Mouse (Mus musculus) neural tube, embryonic 14.5 days (tissue): ENCODE measurements around the gene Kri1. TPM values are rescaled to one million over a fixed set of nuclear protein-coding genes. Genes with fewer than 3 reads are reported as not detected.

Source experiments
- ATAC-seq: fragments of 200-750 bp; cut with Nextera tagmentation; 2 replicates; pipeline ENCODE4 v1.8.0; 2017; ENCODE audit warnings: low read depth, mild to moderate bottlenecking, moderate TSS enrichment, moderate library complexity
- H3K27ac ChIP-seq: fragments of 300-500 bp; sonication (generic); 2 replicates; pipeline ENCODE4 v1.5.1; 2014; ENCODE audit warnings: low read depth, mild to moderate bottlenecking, control low read depth, low read length, moderate library complexity, mixed read lengths
- H3K27me3 ChIP-seq: fragments of 300-500 bp; sonication (generic); 2 replicates; pipeline ENCODE4 v1.6.1; 2014; ENCODE audit warnings: low read length; ENCODE audit not compliant: control insufficient read depth, insufficient read depth
- H3K36me3 ChIP-seq: fragments of 300-500 bp; sonication (generic); 2 replicates; pipeline ENCODE4 v1.6.1; 2014; ENCODE audit warnings: low read length, mixed read lengths; ENCODE audit not compliant: control insufficient read depth, insufficient read depth
- H3K4me1 ChIP-seq: fragments of 300-500 bp; sonication (generic); 2 replicates; pipeline ENCODE4 v1.6.1; 2014; ENCODE audit warnings: low read length; ENCODE audit not compliant: control insufficient read depth, insufficient read depth
- H3K4me2 ChIP-seq: fragments of 300-500 bp; sonication (generic); 2 replicates; pipeline ENCODE4 v1.6.1; 2014; ENCODE audit warnings: mild to moderate bottlenecking, low read depth, low read length, control low read depth
- H3K4me3 ChIP-seq: fragments of 300-500 bp; sonication (generic); 2 replicates; pipeline ENCODE4 v1.5.1; 2014; ENCODE audit warnings: low read depth, low read length, control low read depth, mixed read lengths
- H3K9ac ChIP-seq: fragments of 300-500 bp; sonication (generic); replicated peaks from 2 replicates; pipeline ENCODE4 v1.6.1; 2014; ENCODE audit warnings: low read depth, mild to moderate bottlenecking, control low read depth, low read length, mixed read lengths
- H3K9me3 ChIP-seq: fragments of 300-500 bp; sonication (generic); 2 replicates; pipeline ENCODE4 v1.6.1; 2016; ENCODE audit warnings: low read length; ENCODE audit not compliant: control insufficient read depth
- WGBS: fragments of 180-500 bp; shearing (Covaris S2); extraction: QIAGEN DNeasy Blood & Tissue Kit; methylation state at CpG from one replicate; pipeline ENCODE4 v1.1.7; 2014; 5-methylcytosine and 5-hydroxymethylcytosine counted together
- polyA plus RNA-seq: library from polyadenylated mRNA; unstranded; fragments of >200 nt; fragmentation: Nextera tagmentation; extraction: Ambion mirVana; gene quantifications from 2 replicates; pipeline ENCODE4 v1.2.1, GENCODE M21; 2014

Kri1 gene
- polyA plus RNA-seq, 1 experiment from 2014 or later = 14.2 TPM

DNA sequence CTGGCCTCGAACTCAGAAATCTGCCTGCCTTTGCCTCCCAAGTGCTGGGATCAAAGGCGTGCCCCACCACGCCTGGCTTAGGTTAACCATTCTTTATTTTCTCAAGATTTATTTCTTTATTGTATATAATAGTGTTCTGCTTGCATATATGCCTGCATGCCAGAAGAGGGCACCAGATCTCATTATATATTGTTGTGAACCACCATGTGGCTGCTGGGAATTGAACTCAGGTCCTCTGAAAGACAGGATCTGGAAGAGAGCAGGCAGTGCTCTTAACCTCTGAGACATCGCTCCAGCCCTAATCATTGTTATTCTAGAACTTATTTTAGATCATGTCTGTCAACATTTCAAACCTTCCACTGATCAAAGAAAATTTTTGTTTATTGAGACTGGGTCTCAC is 31.7 kb upstream of the Kri1 start:
- H3K9me3 ChIP-seq = no peaks in the 10 kb centered on the region
- H3K27me3 ChIP-seq = no peaks in the 10 kb centered on the region
- H3K4me1 ChIP-seq = peaks cover 10% of the 10 kb centered on the region
- over 99% methylated on average over 4 of the region's 4 CpGs for WGBS
- no peak overlapping the region for H3K9ac ChIP-seq
- no peak overlapping the region for H3K4me3 ChIP-seq
- H3K36me3 ChIP-seq = no peaks in the 10 kb centered on the region
- no peak overlapping the region for H3K4me2 ChIP-seq
- no peak overlapping the region for H3K27ac ChIP-seq
- no peak for ATAC-seq

DNA sequence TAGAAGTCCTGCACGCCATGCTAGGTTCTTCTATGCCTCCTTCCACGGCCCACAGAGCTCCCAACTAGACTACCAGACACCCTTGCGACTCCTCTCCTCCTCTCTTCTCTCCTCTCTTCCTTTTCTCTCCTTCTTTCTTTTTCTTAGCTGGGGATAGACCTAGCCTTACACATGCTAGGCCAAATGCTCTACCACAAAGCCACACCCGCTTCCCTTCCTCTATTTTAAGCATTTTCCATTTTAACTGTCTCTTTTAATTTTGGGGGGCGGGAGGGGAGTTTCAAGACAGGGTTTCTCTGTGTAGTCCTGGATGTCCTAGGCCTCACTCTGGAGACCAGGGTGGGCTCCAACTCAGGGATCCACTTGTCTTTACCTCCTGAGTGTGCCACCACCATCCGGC is 31.0 kb upstream of the Kri1 start:
- H3K27ac ChIP-seq = no peak overlapping the region
- 96% methylated on average over 6 of the region's 6 CpGs for WGBS
- no peak overlapping the region for H3K4me2 ChIP-seq
- peaks cover 10% of the 10 kb centered on the region for H3K4me1 ChIP-seq
- H3K27me3 ChIP-seq = no peaks in the 10 kb centered on the region
- H3K4me3 ChIP-seq = no peak overlapping the region
- no peaks in the 10 kb centered on the region for H3K36me3 ChIP-seq
- H3K9ac ChIP-seq = no peak overlapping the region
- no peaks in the 10 kb centered on the region for H3K9me3 ChIP-seq
- no peak for ATAC-seq

DNA sequence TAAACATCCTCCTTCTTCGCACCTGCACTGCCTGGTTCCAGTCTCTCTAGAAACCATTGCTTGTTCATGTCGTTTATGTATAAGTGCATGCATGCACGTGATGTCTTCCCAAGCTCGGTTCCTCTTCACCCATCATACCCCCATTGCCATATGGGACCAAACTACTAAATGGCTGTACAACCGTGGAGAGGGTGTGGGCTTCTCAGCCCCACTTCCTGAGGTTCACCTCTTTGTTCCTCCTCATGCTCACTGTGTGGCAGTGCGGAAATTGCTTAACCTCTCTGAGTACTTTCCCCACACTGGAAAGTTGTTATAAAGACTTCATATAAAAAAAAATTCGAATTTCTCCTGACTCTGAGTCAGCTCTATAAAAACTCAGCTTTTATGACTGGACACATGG is 28.9 kb upstream of the Kri1 start:
- Histone ChIP-seq H3K27me3 (peaks cover 6% of the 10 kb centered on the region; the same call in 1 of the 2 replicates), H3K4me2 (no peak overlapping the region), H3K9ac (no peak overlapping the region), H3K36me3 (no peaks in the 10 kb centered on the region), H3K9me3 (no peaks in the 10 kb centered on the region), H3K4me3 (no peak overlapping the region), H3K27ac (no peak overlapping the region), H3K4me1 (peaks cover 4% of the 10 kb centered on the region)
- ATAC-seq = no peak
- 78% methylated on average over 7 of the region's 7 CpGs for WGBS

DNA sequence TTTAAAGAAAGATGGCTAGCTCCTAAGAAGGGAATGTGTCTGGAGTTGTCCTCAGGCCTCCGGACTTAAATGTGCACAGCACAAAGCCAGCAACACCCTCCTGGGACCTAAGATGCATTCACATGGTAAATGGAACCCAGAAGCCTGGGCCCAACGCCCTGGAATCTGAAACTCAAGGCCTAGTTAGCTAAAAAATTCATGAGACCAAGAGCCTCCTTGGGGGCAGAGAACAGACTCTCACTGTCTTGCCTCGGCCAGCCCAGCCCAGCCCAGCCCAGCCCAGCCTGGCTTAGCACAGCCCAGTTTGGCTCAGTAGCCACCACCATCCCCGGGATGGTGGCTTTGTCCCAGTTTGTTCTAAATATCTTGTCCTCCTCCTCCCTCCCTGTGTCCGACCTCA is 27.7 kb upstream of the Kri1 start:
- Histone ChIP-seq H3K36me3 (no peaks in the 10 kb centered on the region), H3K27me3 (peaks cover 6% of the 10 kb centered on the region; the same call in 1 of the 2 replicates), H3K9me3 (no peaks in the 10 kb centered on the region), H3K4me1 (no peaks in the 10 kb centered on the region), H3K4me3 (no peak overlapping the region), H3K27ac (no peak overlapping the region), H3K9ac (no peak overlapping the region), H3K4me2 (no peak overlapping the region)
- ATAC-seq = no peak
- 53% methylated on average over 5 of the region's 5 CpGs for WGBS

GRCm38 (mm10) chr9:21314367-21315140 is 26.8 kb upstream of the Kri1 start:
- no peak overlapping the region for H3K9ac ChIP-seq
- H3K4me3 ChIP-seq = no peak overlapping the region
- no peaks in the 10 kb centered on the region for H3K36me3 ChIP-seq
- no peak for ATAC-seq
- no peaks in the 10 kb centered on the region for H3K4me1 ChIP-seq
- H3K27me3 ChIP-seq = peaks cover 6% of the 10 kb centered on the region; the same call in 1 of the 2 replicates
- no peak overlapping the region for H3K4me2 ChIP-seq
- H3K9me3 ChIP-seq = no peaks in the 10 kb centered on the region
- H3K27ac ChIP-seq = no peak overlapping the region
- WGBS = 93% methylated on average over 9 of the region's 9 CpGs

DNA sequence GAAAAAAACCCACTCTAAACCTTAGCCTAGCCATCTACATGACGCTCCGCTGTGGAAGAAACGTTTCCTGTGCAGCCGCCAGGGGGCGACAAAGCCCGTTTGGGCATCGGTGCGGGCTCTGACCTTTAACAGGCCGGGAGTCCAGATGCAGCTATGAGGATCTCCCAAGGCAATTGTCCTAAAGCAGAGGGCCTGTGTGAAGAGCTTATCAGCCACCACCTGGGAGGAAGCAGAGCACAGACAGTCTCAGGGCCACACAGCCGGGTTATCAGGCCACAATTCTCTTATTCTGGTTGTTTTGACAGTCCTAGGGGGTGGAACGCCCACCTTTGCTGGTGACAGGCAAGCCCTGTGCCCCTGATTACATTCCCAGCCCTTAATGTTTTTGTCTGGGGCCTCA is 25.6 kb upstream of the Kri1 start:
- Histone ChIP-seq H3K36me3 (no peaks in the 10 kb centered on the region), H3K27me3 (peaks cover 6% of the 10 kb centered on the region; the same call in 1 of the 2 replicates), H3K4me2 (no peak overlapping the region), H3K27ac (no peak overlapping the region), H3K4me3 (no peak overlapping the region), H3K4me1 (no peaks in the 10 kb centered on the region), H3K9ac (no peak overlapping the region), H3K9me3 (no peaks in the 10 kb centered on the region)
- WGBS = 11% methylated on average over 11 of the region's 11 CpGs
- ATAC-seq = peak; percentile 52; the same call in 1 of the 2 replicates

DNA sequence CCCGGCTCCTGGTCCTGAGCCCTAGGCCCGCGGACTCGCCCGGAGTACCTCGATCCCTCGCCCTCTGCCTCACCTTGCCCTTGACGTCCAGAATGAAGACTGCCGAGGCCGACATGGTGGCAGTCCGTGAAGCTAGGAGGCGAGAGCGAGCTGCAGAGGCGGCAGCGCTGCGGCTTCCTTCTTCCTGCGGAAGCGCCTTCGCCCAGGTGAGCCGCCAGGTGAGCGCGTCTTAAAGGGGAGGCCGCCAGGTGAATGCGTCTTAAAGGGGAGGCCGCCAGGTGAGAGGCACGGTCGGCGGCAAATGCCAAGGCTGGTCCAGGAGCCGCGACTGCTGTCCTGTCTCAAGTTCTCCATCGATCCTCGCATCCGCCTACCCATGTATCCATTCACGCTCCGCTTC is 24.4 kb upstream of the Kri1 start, which contains the start of gene Ap1m2:
Gene Ap1m2, minus strand, starts transcription at position 204 of the 400 bp plus-strand sequence.
- WGBS = 8% methylated on average over 35 of the region's 35 CpGs
- 0 out of 2 replicates have a peak within 1 kb of the TSS, but pooled peaks have one; percentile 13 for H3K4me3 ChIP-seq
- H3K27me3 ChIP-seq = peaks cover 6% of the 10 kb centered on the region; the same call in 1 of the 2 replicates
- H3K4me1 ChIP-seq = no peaks in the 10 kb centered on the region
- no peaks in the 10 kb centered on the region for H3K9me3 ChIP-seq
- no peaks in the 10 kb centered on the region for H3K36me3 ChIP-seq
- H3K4me2 ChIP-seq = peak within 1 kb of the TSS; percentile 29; the same call in 1 of the 2 replicates
- no peak within 1 kb of the TSS for H3K27ac ChIP-seq
- no peak for ATAC-seq
- 0 out of 2 replicates have a peak within 1 kb of the TSS, but pooled peaks have one; percentile 21 for H3K9ac ChIP-seq

DNA sequence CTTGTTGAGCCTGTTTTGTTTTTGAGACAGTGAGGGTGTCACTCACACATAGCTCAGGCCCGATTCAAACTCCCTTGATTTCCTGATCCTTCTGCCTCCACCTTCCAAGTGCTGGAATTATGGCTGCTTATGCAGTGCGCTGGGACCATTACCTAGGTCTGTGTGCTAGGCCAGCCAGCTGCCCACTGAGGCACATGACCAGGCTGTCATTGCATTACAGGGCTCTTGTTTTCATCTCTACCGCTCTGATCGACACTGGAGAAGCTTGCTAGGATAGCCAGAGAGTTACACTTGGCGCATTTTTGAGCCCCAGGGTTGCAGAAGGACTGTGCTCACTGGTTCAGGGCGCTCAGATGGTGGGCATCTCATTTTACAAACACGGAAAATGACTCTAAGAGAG is 23.9 kb upstream of the Kri1 start:
- H3K9ac ChIP-seq = 0 out of 2 replicates have a peak overlapping the region, but pooled peaks have one; percentile 21
- peaks cover 6% of the 10 kb centered on the region; the same call in 1 of the 2 replicates for H3K27me3 ChIP-seq
- no peaks in the 10 kb centered on the region for H3K9me3 ChIP-seq
- H3K36me3 ChIP-seq = no peaks in the 10 kb centered on the region
- H3K4me1 ChIP-seq = no peaks in the 10 kb centered on the region
- 29% methylated on average over 7 of the region's 7 CpGs for WGBS
- 0 out of 2 replicates have a peak overlapping the region, but pooled peaks have one; percentile 29 for H3K4me2 ChIP-seq
- 0 out of 2 replicates have a peak overlapping the region, but pooled peaks have one; percentile 13 for H3K4me3 ChIP-seq
- ATAC-seq = no peak
- H3K27ac ChIP-seq = no peak overlapping the region

- Histone ChIP-seq H3K36me3 (no peaks in the 10 kb centered on the region), H3K9me3 (no peaks in the 10 kb centered on the region), H3K4me1 (no peaks in the 10 kb centered on the region), H3K9ac (no peak overlapping the region), H3K27me3 (peaks cover 6% of the 10 kb centered on the region; the same call in 1 of the 2 replicates), H3K4me2 (no peak overlapping the region), H3K4me3 (no peak overlapping the region), H3K27ac (no peak overlapping the region)
- 71% methylated on average over 15 of the region's 15 CpGs for WGBS
- no peak for ATAC-seq
These were observed 21.5 kb upstream of the Kri1 start for GRCm38 (mm10) chr9:21309150-21309741.
